9 mouse cellular contexts compared by ENCODE assay signal in genomic region chr1:133382008-133382407, GRCm38 (mm10). TPM values are rescaled to one million over a fixed set of nuclear protein-coding genes. Genes with fewer than 3 reads are reported as not detected.
DNase-seq lines count a peak whose midpoint lies in the region; ATAC-seq and TF ChIP-seq lines count a peak whose summit lies in the region.
"Had no signal": no experiment of that assay in that cellular context is flagged by ENCODE, and none has a peak within 500 bp of the region (broad histone marks: within the 10 kb centered on the region; RNA-seq: fewer than 3 reads in every experiment).

No protein-coding gene starts in this region.

- H3K4me1 ChIP-seq in cerebellum, adult 2 months (ENCODE audit: control insufficient read depth, insufficient read depth, low read length) = no peaks in the 10 kb centered on the region
- H3K4me1 ChIP-seq in cortical plate, adult 2 months (ENCODE audit: control insufficient read depth, insufficient read depth, low read length) = no peaks in the 10 kb centered on the region
- peaks cover 55% of the 10 kb centered on the region for H3K4me1 ChIP-seq in hindbrain, embryonic 10.5 days (replicated peaks)
- H3K4me1 ChIP-seq in limb, embryonic 14.5 days (ENCODE audit: control insufficient read depth, insufficient read depth, low read length) = no peaks in the 10 kb centered on the region; the same call in 1 of the 2 replicates
- H3K4me1 ChIP-seq in neural tube, embryonic 13.5 days (replicated peaks) = peaks cover 33% of the 10 kb centered on the region

- H3K4me2 ChIP-seq in limb, embryonic 14.5 days (replicated peaks; ENCODE audit: low read depth, low read length, severe bottlenecking) = no peak overlapping the region
- H3K4me2 ChIP-seq in neural tube, embryonic 13.5 days = no peak overlapping the region

- H3K27me3 ChIP-seq in cerebellum, adult 2 months (ENCODE audit: control insufficient read depth, insufficient read depth, low read length) = no peaks in the 10 kb centered on the region
- H3K27me3 ChIP-seq in hindbrain, embryonic 10.5 days (ENCODE audit: insufficient read depth, poor library complexity, severe bottlenecking) = no peaks in the 10 kb centered on the region
- H3K27me3 ChIP-seq in limb, embryonic 14.5 days (ENCODE audit: control insufficient read depth, insufficient read depth, low read length) = no peaks in the 10 kb centered on the region
- no peaks in the 10 kb centered on the region for H3K27me3 ChIP-seq in neural tube, embryonic 13.5 days
- H3K27me3 ChIP-seq: Patski had no signal

- H3K9ac ChIP-seq in limb, embryonic 14.5 days (ENCODE audit: low read depth, low read length, severe bottlenecking) = no peak overlapping the region
- H3K9ac ChIP-seq in neural tube, embryonic 13.5 days = no peak overlapping the region

- no peak overlapping the region for H3K4me3 ChIP-seq in cerebellum, adult 2 months (replicated peaks; ENCODE audit: insufficient read depth, low read depth, low read length)
- no peak overlapping the region for H3K4me3 ChIP-seq in cortical plate, adult 2 months (ENCODE audit: insufficient read depth, low read length)
- H3K4me3 ChIP-seq in hindbrain, embryonic 10.5 days = no peak overlapping the region
- no peak overlapping the region for H3K4me3 ChIP-seq in limb, embryonic 14.5 days (replicated peaks; ENCODE audit: low read length)
- no peak overlapping the region for H3K4me3 ChIP-seq in neural tube, embryonic 13.5 days

- no peak for ATAC-seq in cerebellum, adult (ENCODE audit: insufficient number of reproducible peaks, low FRiP score, low TSS enrichment)
- ATAC-seq in limb, embryonic 14.5 days (ENCODE audit: low FRiP score, low read depth) = no peak
- peak; percentile 30; the same call in 1 of the 2 replicates for ATAC-seq in neural tube, embryonic 13.5 days (ENCODE audit: low read depth)
- ATAC-seq: Patski had no signal

- peak in 1 of 2 experiments; percentile 15 for DNase-seq in cerebellum, adult 2 months
- DNase-seq in A20 (ENCODE audit: low read depth, low spot score) = peak; percentile 76
- DNase-seq in hindbrain, embryonic 10.5 days (ENCODE audit: low spot score) = peak; percentile 89
- peak; percentile 69 for DNase-seq in limb, embryonic 14.5 days (ENCODE audit: low spot score)
- no peak for DNase-seq in spleen, postnatal 36 days (ENCODE audit: low spot score in 2 of 2)

- 0 out of 2 replicates have a peak, but pooled peaks cover 3% of the 10 kb centered on the region for H3K9me3 ChIP-seq in hindbrain, embryonic 10.5 days
- no peaks in the 10 kb centered on the region for H3K9me3 ChIP-seq in limb, embryonic 14.5 days (ENCODE audit: control insufficient read depth, low read length)
- no peaks in the 10 kb centered on the region for H3K9me3 ChIP-seq in neural tube, embryonic 13.5 days

- H3K36me3 ChIP-seq in hindbrain, embryonic 10.5 days = peaks cover 52% of the 10 kb centered on the region
- no peaks in the 10 kb centered on the region for H3K36me3 ChIP-seq in limb, embryonic 14.5 days (ENCODE audit: control insufficient read depth, insufficient read depth, low read length)
- peaks cover 34% of the 10 kb centered on the region for H3K36me3 ChIP-seq in neural tube, embryonic 13.5 days

- peak; percentile 85 for TF ChIP-seq CTCF in cerebellum, adult 2 months (IDR thresholded peaks at IDR 0.05; ENCODE audit: borderline replicate concordance, insufficient read depth, low read depth, low read length)
- peak; percentile 84 for TF ChIP-seq CTCF in cortical plate, adult 2 months (IDR thresholded peaks at IDR 0.05; ENCODE audit: extremely low read depth, insufficient read depth, low read length)

- 8% methylated on average over 9 of the region's 9 CpGs for WGBS in cerebellum, adult 2 months
- WGBS in hindbrain, embryonic 10.5 days = 8% methylated on average over 9 of the region's 9 CpGs
- WGBS in limb, embryonic 14.5 days = 6% methylated on average over 9 of the region's 9 CpGs
- WGBS in neural tube, embryonic 13.5 days = 5% methylated on average over 9 of the region's 9 CpGs

- TF ChIP-seq POLR2A in cerebellum, adult 2 months (IDR thresholded peaks at IDR 0.05; ENCODE audit: borderline replicate concordance, insufficient read depth, low read length) = no peak
- TF ChIP-seq POLR2A in cortical plate, adult 2 months (IDR thresholded peaks at IDR 0.05; ENCODE audit: extremely low read depth, insufficient read depth, low read length) = no peak
- TF ChIP-seq POLR2A in limb, embryonic 14.5 days (IDR thresholded peaks at IDR 0.05; ENCODE audit: borderline replicate concordance, extremely low read depth, insufficient read depth, insufficient read length) = no peak

- no peak overlapping the region for H3K27ac ChIP-seq in cerebellum, adult 2 months (ENCODE audit: insufficient read depth, low read length)
- no peak overlapping the region for H3K27ac ChIP-seq in cortical plate, adult 2 months (ENCODE audit: insufficient read depth, low read length)
- H3K27ac ChIP-seq in hindbrain, embryonic 10.5 days = peak overlapping the region; percentile 84
- no peak overlapping the region for H3K27ac ChIP-seq in limb, embryonic 14.5 days (replicated peaks; ENCODE audit: low read depth, low read length)
- H3K27ac ChIP-seq in neural tube, embryonic 13.5 days (replicated peaks) = peak overlapping the region; percentile 87; the same call in 1 of the 2 replicates

RNA-seq across cellular contexts. Expression of gene Etnk2, which starts 18.6 kb away (rescaled TPM):
- polyA plus RNA-seq in cerebellum, adult 2 months (2012; rRNA removed) = 5.0 and 5.6 TPM in 2 replicates
- polyA plus RNA-seq in cortical plate, adult 2 months (2012; rRNA removed) = 14.6 and 16.7 TPM in 2 replicates
- 2.9 and 4.1 TPM in 2 replicates for polyA plus RNA-seq in hindbrain, embryonic 10.5 days (2016; fragmentation: Nextera tagmentation; extraction: Ambion mirVana)
- 1.4 TPM in 2 replicates for polyA plus RNA-seq in limb, embryonic 14.5 days (2012; rRNA removed)
- polyA plus RNA-seq in limb, embryonic 14.5 days (2014; fragmentation: Nextera tagmentation; extraction: Ambion mirVana) = 0.91 and 1.4 TPM in 2 replicates
- 10.1 and 10.2 TPM in 2 replicates for polyA plus RNA-seq in neural tube, embryonic 13.5 days (2015; fragmentation: Nextera tagmentation; extraction: Ambion mirVana)

RNA-seq across cellular contexts. Expression of gene Ren1, which starts 31.7 kb away (rescaled TPM):
- polyA plus RNA-seq in cerebellum, adult 2 months (2012; rRNA removed) = 0.08 and 0.13 TPM in 2 replicates
- polyA plus RNA-seq in cortical plate, adult 2 months (2012; rRNA removed) = 0.06 TPM in 1 of 2 replicates, not detected in the other
- polyA plus RNA-seq in hindbrain, embryonic 10.5 days (2016; fragmentation: Nextera tagmentation; extraction: Ambion mirVana) = 0.22 and 0.37 TPM in 2 replicates
- 0.58 and 2.8 TPM in 2 replicates for polyA plus RNA-seq in limb, embryonic 14.5 days (2012; rRNA removed)
- polyA plus RNA-seq in limb, embryonic 14.5 days (2014; fragmentation: Nextera tagmentation; extraction: Ambion mirVana) = 0.48 TPM in 1 of 2 replicates, not detected in the other
- 0.20 and 0.37 TPM in 2 replicates for polyA plus RNA-seq in neural tube, embryonic 13.5 days (2015; fragmentation: Nextera tagmentation; extraction: Ambion mirVana)
- polyA plus RNA-seq: Patski had no signal

RNA-seq across cellular contexts. Expression of gene Sox13, which starts 42.2 kb away (rescaled TPM):
- polyA plus RNA-seq in cerebellum, adult 2 months (2012; rRNA removed) = 13.6 and 15.4 TPM in 2 replicates
- polyA plus RNA-seq in cortical plate, adult 2 months (2012; rRNA removed) = 13.4 and 14.3 TPM in 2 replicates
- polyA plus RNA-seq in hindbrain, embryonic 10.5 days (2016; fragmentation: Nextera tagmentation; extraction: Ambion mirVana) = 28.3 and 28.4 TPM in 2 replicates
- 22.9 and 28.5 TPM in 2 replicates for polyA plus RNA-seq in limb, embryonic 14.5 days (2012; rRNA removed)
- polyA plus RNA-seq in limb, embryonic 14.5 days (2014; fragmentation: Nextera tagmentation; extraction: Ambion mirVana) = 4.7 and 5.8 TPM in 2 replicates
- 8.8 TPM in 2 replicates for polyA plus RNA-seq in neural tube, embryonic 13.5 days (2015; fragmentation: Nextera tagmentation; extraction: Ambion mirVana)

Comparison
In these comparisons a context has a peak if more than half of its experiments do, and no peak if none do; other contexts are left out.
1. DNase-seq: peak in A20 (single experiment), hindbrain, embryonic 10.5 days (single experiment) and limb, embryonic 14.5 days (single experiment); none in spleen, postnatal 36 days (0 of 2).
2. H3K27ac ChIP-seq: peak in hindbrain, embryonic 10.5 days (single experiment) and neural tube, embryonic 13.5 days (single experiment); none in cerebellum, adult 2 months (single experiment), cortical plate, adult 2 months (single experiment) and limb, embryonic 14.5 days (single experiment).